Mouse (Mus musculus): ENCODE results near the gene Gm45753.

The Gm45753 gene

DNA sequence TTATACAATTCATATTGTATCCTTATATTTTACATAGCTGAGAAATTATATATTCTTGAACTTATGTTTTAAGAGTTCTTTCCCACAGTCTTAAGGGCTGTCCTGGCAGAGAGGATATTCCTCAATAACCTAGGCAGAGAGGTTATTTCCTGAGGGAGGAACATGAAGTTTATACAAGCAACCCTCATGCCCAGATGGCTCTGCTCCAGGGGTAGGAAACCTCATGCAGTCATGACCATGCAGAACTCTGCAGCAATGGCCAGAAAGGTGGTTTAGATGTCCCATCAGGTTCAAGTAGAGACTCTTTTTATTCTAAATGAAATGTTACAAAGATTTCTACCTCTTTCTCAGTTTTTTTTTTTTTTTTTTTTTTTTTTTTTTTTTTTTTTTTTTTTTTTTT lies 39.2 kb downstream of the Gm45753 start:
- DNase-seq, result no peak

DNA sequence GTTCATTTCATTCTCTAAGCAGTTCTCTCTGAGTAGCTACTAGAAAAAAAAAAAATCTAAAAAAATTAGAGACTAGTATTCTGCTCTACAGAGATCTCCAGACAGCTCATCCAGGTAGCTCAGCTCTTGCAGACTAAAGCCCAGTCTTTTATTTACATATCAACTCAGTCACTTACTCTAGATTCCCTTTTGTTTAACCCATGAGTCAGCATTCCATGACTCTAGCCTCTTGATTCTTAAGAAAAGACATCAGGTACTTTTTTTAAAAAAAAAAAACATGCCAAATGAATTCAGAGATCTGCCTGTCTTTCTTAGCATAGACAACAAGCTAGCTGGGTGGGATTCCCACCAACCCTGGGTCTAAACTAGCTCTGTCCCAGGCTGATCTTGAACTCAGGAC lies 39.8 kb downstream of the Gm45753 start:
- DNase-seq, result no peak

DNA sequence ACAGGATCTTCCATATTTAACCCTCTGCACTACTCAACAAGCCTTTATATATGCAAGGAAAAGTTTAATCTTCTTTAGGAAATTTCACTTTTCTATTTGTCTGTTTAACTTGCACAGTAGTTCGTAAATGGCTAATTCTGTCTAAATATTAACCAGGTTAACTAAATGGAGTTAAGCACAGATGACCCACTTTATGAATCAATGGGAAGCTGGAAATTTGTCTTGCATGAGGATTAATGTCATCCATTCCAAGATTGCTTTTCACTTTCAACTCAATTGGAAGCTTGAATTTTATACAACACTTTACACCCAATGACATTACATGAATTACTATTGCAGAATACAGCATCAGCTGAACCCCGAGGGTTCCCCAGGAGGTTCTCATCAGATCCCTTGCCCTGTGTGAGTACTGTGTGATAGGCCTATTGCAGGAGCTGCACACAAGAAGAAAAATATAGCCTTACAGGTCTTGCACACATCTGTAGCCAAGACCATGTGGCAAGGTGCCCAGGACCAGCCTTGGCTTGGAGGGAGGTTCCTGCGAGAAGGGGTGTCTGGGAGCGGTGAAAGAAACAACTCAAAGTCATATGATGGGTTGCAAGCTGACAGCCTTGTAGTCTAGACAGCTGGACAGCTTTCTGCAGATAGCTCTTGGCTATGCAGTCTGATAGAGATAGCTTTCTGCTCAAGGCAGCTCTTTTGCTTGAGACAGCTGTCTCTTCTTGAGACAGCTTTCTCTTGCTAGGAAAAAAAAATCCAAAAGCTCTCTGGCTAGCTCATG lies 40.5 kb downstream of the Gm45753 start:
- no peak for DNase-seq

- DNase-seq, result no peak
Observed at GRCm38 (mm10) chr8:45266993-45267392, 41.3 kb downstream of the Gm45753 start.

DNA sequence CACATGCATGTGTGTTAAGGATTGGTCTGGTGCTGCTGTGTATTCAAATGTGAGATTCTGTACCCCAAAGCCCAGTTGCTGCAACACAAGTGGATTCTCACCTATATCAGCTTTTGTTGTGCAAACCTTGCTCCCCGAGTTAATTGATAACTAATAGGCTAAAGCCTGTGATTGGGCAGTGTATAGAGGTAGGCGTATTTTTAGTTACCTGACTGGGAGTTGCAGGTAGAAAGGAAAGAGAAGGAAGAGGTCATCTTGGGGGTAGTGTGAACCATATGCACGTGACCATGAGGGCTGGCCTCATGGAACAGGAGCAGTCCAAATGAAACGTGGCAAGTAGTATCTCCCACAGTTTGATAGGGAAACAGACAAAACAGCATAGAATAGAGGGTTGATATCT lies 43.3 kb downstream of the Gm45753 start:
- no peak for DNase-seq

GRCm38 (mm10) chr8:45262851-45263250 lies 45.4 kb downstream of the Gm45753 start:
- no peak for DNase-seq

DNA sequence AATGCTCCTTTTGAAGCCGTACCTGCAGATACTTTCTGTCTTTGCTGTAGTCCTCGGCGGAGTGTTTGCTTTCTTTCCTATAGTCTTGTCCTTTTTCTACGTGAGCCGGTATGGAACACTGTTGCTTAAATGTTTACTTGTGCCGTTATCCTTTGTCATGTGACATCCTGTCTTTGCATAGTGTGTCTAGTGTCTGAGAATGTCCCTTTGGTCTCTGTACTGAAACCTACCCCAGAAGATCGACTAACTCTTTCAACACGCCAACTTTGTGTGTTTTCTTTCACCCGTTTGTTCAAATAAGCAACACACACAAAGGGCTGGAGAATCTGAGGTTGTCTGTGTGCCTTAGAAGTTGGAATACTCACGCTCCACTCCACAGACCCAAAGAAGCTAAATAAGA lies 46.3 kb downstream of the Gm45753 start, which contains the start of gene F11:
F11 (minus strand) TSS at position 112 of the 400 bp plus-strand sequence.
- DNase-seq, result no peak

DNA sequence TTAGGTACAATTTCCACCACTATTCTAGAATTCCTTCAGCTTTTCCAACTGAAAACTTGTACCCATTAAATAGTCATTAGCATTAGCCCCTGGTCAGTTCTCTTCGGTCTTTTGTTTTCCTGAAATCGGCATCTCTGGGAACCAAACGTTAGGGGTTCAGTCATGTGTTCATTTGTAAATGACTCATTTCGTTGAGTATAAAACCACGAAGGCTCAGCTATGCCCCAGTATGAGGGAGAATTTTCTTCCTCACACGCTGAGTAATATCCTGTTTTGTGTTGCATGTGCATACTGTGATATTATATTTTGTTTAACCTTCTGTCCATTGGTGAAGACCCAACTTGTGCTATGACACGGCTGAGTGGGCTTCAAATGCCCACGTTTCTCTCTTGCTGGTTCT lies 49.8 kb downstream of the Gm45753 start:
- DNase-seq, result no peak

GRCm38 (mm10) chr8:45255040-45255439 lies 53.2 kb downstream of the Gm45753 start:
- no peak for DNase-seq

- no peak for DNase-seq
Observed at GRCm38 (mm10) chr8:45254194-45254842, 53.9 kb downstream of the Gm45753 start.

DNA sequence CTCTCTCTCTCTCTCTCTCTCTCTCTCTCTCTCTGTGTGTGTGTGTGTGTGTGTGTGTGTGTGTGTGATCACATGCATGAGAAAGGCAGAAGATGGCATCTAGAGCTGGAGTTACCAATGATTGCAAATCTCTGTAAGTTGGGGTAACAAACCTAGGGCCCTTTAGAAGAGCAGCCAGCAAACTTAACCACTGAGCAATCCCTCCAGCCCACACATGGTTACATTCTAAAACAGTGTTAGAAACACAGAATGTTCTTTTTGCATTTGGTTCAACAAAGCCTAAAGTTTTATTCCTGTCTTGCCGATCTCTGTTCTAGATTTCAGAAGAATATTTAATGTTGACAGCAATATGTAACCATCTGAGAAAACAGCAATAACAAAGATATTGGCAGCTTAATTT lies 54.7 kb downstream of the Gm45753 start:
- no peak for DNase-seq

GRCm38 (mm10) chr8:45253111-45253510 lies 55.2 kb downstream of the Gm45753 start:
- no peak for DNase-seq

DNA sequence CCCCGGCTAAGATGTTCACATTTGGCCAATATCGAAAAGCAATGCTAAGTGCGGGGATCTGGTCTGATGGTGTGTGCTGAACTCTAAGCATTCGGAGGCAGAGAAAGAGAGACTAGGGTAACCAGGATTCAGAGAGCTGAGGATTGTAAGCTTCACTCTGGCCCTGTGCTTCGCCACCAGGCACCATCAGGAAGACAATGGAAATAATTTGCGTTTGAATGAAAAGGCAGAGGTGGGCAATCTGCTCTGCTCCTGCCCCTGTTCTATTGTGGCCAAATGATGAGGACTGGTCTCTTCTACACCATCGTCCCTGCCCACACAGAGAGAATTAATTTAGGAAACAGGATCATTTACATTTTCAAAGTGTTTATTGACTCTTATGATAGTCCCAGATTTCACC lies 62.0 kb downstream of the Gm45753 start:
- DNase-seq, result no peak

GRCm38 (mm10) chr8:45239363-45239762 lies 68.9 kb downstream of the Gm45753 start:
- no peak for DNase-seq

DNA sequence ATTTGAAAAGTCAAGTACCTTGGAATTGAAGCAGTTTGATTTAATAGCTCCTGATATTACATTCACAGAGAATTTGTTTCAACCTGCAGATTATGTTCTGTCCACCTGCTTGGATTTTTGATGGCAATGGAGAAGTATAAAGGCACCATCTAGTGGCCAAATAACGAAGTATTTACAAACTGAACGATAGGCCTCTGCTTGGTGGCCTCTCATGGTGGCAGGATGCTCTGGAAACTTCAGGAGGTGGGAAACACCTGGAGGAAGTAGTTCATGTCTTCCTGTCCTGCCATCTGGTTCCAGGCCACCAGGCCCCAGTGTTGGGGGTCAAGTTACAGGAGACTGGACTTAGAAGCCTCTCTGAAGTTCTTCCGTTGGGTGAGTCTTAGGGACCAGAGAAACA lies 70.0 kb downstream of the Gm45753 start:
- no peak for DNase-seq

GRCm38 (mm10) chr8:45236164-45236912 lies 71.9 kb downstream of the Gm45753 start:
- peak in 1 of 2 experiments; percentile 2 for DNase-seq

GRCm38 (mm10) chr8:45235228-45235627 lies 73.0 kb downstream of the Gm45753 start:
- DNase-seq, result no peak

- DNase-seq, result no peak
Observed at GRCm38 (mm10) chr8:45233256-45233655, 75.0 kb downstream of the Gm45753 start.

Data from spleen, adult 18-20 months (tissue).